Mouse (Mus musculus) layer of hippocampus, postnatal 10 days (tissue): Measurements from ENCODE around the gene Dok5. TPM values are rescaled to one million over a fixed set of nuclear protein-coding genes. Genes with fewer than 3 reads are reported as not detected.

ENCODE experiments used
- DNase-seq, 2 experiments: peaks; one replicate each; pipeline ENCODE4 v3.0.0; 2021; ENCODE audit warnings: low spot score in 2 of 2
- total RNA-seq, 2 experiments: library from RNA; stranded (reverse); gene quantifications; 2 replicates each; pipeline ENCODE4 v1.2.3; 2021

Dok5 gene
- total RNA-seq, 2 experiments from 2014 or later: 23.5 to 25.1 TPM

GRCm38 (mm10) chr2:170791332-170792017, 59.9 kb downstream of the Dok5 start:
- DNase-seq: no peak

- no peak for DNase-seq
These were observed 63.6 kb downstream of the Dok5 start for GRCm38 (mm10) chr2:170795242-170795641.

DNA sequence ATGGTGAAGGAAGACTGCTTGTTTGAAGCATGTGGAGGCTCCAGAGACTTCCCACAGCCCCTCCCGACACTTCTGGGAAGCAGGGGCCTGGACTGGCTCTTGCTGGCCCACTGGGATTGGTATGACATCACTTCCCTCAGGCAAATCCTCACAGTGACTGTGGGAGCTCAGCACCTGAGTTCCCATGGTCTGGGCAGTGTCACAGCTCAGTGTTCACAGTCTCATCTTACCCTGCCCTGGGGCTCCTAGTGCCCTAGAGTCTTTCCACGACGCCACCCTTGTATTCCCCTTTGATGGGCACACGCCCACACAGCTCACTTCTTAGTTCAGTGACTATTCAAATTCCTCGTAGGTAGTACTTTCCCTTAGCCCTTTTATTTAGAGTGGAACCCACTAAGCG, 71.4 kb downstream of the Dok5 start:
- no peak for DNase-seq

DNA sequence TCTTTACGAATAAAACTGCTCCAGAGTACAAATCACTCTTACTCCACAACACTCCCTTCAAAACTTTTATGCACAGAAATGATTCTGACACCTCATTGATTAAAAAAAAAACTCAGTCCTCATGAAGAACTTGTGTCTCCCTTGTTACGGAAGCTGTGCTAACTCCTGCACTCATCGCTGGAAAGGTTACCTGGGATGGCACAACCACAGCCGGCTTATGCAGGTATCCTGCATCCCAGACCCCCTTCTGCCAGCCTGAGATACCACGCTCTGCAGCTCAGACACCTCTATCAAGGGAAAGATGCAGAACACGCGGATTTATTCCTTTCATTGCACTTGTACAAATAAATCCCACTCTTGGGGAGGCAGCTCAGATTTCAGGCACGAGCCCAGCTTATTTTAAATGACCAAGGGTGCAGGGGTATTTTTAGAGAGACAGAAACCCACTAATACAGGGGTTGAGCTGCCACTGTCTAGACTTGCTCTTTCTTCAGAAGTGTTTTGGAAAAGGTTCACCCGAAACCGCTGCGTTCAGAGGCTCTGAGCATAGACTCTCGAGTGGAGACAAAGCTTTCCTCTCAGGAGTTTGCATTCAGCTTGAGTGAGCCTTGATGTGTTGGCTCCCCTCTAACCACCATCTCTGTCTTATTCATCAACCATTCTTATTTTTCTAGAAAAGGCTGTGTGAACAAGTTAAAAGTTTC, 76.1 kb downstream of the Dok5 start:
- DNase-seq: no peak

DNA sequence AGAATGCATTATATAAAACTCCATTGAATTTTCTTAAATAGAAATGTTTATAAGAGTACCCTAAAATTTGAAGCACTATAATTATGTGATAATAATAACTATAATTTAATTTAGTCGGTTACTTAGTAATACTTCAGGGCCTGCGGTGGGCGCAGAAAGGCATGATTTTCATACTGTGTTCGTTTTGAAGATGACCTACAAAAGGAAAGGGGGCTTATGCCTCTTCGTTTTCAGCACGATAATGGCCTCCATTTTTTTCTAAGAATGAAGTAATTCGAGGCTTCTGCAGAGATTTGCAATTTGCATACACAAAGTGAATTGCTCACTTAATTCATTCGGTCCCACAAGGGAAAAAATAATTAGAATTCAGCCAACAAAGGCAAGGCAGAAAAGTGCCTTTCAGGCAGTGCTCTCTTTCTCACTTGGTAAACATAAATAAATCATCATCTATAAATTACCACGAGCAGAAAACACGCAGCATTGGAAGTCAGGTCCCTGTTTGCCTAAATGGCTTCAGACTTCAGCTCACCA, 76.7 kb downstream of the Dok5 start:
- no peak for DNase-seq

DNA sequence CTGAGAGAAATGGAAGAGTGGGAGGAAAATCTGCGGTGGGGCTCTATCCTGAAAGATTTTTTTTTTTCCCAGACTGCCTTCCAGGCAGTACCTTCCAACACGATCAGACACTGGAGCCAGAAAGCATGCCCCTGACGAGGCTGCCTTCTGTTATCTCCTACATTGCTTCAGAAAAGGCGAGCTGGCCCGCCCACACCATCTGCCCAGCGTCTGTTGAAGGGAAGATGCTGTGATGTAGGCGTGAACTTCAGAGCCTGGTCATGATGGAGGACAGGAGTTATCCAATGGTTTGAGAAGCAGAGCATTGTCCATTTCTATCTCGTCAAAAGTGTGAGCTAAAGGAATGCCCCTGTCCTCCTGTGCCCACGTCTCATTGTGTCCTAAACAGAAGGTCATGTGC, 79.7 kb downstream of the Dok5 start:
- DNase-seq: peak; percentile 28 to 43

- no peak for DNase-seq
These were observed 84.7 kb downstream of the Dok5 start for GRCm38 (mm10) chr2:170816302-170816701.

DNA sequence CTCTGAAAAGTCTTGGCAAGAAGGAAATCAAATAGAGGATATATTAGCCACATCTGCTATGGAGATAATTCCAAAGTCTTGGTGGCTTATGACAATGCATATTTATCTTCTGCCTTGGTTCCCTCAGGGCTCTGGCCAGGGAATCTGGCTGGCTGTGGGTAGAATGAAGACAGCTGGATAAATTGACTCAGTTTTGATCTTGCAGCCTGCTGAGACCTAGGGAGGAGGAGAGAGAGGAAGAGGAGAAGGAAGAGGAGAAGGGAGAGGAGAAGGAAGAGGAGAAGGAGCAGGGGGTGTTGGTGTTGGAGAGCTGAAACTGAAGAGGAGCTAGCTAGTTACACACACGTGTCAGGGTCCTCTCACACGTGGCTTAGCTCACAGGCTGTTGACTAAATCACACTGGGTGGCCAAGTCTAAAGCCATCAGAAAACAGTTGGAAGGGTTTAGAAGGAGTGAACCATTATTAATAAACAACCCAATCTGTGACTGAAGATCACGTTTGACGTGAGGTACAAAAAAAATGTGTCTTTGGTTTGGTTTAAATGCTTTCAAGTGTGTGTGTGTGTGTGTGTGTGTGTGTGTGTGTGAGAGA, 85.6 kb downstream of the Dok5 start:
- DNase-seq: no peak

GRCm38 (mm10) chr2:170826821-170827441, 95.3 kb downstream of the Dok5 start:
- no peak for DNase-seq

GRCm38 (mm10) chr2:170828757-170829156, 97.2 kb downstream of the Dok5 start:
- no peak for DNase-seq

GRCm38 (mm10) chr2:170829191-170829611, 97.6 kb downstream of the Dok5 start:
- DNase-seq: no peak

DNA sequence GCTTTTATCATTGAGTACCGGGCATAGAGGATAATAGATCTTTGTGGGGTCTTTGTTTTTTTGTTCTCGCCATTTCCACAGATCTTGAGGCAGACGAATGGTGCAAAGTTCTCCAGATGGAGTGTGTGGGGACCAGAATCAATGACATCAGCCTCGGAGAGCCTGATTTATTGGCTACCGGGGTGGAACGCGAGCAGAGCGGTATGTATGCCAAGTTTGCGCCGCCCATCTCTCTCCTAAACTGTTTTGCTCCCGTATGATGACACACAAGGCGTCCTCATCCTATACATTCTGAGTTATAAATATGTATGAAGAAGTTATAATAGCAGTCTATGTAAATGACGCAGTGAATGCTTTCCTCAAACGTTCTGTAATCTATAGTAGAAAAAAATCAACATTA, 98.4 kb downstream of the Dok5 start:
- DNase-seq: no peak

GRCm38 (mm10) chr2:170836862-170837261, 105.3 kb downstream of the Dok5 start:
- DNase-seq: no peak

DNA sequence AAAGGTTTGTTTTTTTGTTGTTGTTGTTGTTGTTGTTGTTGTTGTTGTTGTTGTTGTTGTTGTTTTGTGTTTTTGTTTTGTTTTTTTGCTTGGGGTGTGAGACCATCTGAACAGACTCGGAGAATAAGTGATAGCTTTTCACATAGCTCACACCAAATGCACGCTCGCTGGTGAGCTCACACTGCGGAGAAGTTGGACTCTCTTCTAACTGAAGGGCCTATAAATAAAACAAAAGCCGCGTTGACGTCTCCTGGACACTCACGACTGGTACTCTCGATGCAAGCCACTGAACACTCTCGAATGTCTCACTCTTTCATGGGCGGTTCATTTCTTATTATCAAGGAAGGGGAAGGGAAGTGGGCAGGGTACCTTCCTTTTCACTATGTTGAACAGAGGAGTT, 105.8 kb downstream of the Dok5 start:
- no peak for DNase-seq

DNA sequence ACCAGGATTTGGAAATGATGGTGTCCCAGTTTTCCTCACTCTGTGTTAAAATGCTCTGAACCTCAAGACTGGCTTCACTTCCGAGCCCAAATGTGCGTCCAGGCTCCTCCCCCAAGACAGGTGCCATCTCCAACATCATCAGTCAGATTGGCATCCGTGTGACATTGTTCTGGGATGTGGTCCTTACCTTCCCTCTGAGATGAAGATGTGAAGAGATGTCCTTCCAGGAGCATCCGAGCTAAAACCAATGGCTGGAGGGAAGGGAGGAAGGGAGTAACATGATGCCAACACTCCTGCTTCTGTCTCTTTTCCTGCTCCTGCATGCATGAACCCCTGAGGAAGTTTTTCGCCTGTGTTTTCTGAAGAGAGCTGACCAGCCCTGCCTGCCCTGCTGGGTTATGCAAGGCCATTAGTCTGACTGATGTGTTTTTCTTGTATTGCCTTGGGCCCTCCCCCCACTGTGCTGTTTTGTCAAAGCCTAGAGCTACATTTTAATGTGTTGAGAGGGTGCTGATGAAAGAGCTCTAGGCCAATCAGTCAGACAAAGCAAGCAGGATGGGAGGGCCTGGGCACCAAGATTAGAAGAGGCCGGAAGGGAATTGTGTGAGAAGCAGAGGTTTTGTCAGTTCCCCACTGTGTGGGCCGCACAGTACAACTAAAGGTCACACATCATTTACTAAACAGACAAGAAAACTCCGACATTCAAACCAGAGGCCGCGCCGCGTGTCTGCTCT, 106.4 kb downstream of the Dok5 start:
- no peak for DNase-seq

- DNase-seq: no peak
These were observed 109.9 kb downstream of the Dok5 start for GRCm38 (mm10) chr2:170841441-170841965.

DNA sequence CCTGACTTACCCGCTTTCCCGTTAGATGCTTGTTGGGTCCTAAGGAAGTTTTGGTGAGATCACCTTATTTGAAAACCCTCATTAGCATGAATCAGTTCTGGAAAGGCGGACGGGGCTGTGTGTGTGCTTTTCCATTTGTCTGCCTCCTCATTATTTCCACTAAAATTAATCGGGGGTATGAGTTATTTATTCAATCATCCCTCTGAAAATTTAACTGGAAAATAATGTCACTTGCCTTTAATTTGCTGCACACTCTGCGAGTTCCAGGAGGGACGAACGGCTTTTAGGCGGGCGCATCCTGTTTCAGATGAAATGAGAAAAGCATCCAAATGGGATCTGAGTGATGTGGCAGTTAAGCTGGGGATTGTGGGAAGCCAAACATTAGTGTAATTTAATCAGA, 113.9 kb downstream of the Dok5 start:
- DNase-seq: no peak

GRCm38 (mm10) chr2:170850058-170850457, 118.5 kb downstream of the Dok5 start:
- no peak for DNase-seq

GRCm38 (mm10) chr2:170852337-170852736, 120.7 kb downstream of the Dok5 start:
- no peak for DNase-seq

GRCm38 (mm10) chr2:170855210-170855609, 123.6 kb downstream of the Dok5 start:
- DNase-seq: peak; percentile 65 to 71

DNA sequence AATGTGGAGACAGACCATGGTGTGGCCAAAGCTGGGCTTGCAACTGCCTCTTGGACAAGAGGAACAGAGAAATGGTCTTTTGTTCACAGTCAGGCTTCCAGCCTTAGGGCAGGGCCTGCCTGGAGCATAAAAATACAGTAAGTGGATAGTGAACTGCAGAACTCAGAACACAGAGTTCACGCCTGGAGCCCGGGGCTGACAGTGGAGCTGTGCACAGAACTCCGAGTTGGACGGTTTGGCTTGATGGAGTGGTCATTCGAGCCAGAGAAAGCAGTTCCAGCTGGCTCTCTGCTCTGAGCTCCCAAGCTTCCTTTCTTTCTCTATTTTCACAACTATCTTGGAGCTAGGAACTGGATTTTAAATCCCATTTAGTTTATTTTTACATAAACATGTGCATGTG, 124.5 kb downstream of the Dok5 start:
- peak; percentile 49 to 65 for DNase-seq
